In genomic region chr8:111055661-111056060, GRCm38 (mm10) we compare ENCODE assay signal across 10 mouse cellular contexts. TPM values are rescaled to one million over a fixed set of nuclear protein-coding genes. Genes with fewer than 3 reads are reported as not detected.
DNase-seq lines count a peak whose midpoint lies in the region; ATAC-seq lines count a peak whose summit lies in the region.
"Had no signal": no experiment of that assay in that cellular context is flagged by ENCODE, and none has a peak within 500 bp of the region (broad histone marks: within the 10 kb centered on the region; RNA-seq: fewer than 3 reads in every experiment).

No protein-coding gene starts in this region.

- H3K9me3 ChIP-seq in kidney, embryonic 16.5 days (ENCODE audit: low read length) = no peaks in the 10 kb centered on the region
- H3K9me3 ChIP-seq in limb, embryonic 15.5 days = no peaks in the 10 kb centered on the region
- no peaks in the 10 kb centered on the region for H3K9me3 ChIP-seq in stomach, embryonic 15.5 days

- no peaks in the 10 kb centered on the region for H3K27me3 ChIP-seq in kidney, embryonic 16.5 days (ENCODE audit: insufficient read depth, low read length)
- no peaks in the 10 kb centered on the region for H3K27me3 ChIP-seq in limb, embryonic 15.5 days
- no peaks in the 10 kb centered on the region for H3K27me3 ChIP-seq in stomach, embryonic 15.5 days (replicated peaks)
- H3K27me3 ChIP-seq: Patski had no signal

- no peak overlapping the region for H3K4me2 ChIP-seq in kidney, embryonic 16.5 days (replicated peaks; ENCODE audit: low read depth, low read length)
- no peak overlapping the region for H3K4me2 ChIP-seq in limb, embryonic 15.5 days
- H3K4me2 ChIP-seq in stomach, embryonic 15.5 days = no peak overlapping the region

- H3K27ac ChIP-seq in kidney, embryonic 16.5 days (ENCODE audit: low read length) = no peak overlapping the region
- H3K27ac ChIP-seq in limb, embryonic 15.5 days = no peak overlapping the region
- no peak overlapping the region for H3K27ac ChIP-seq in stomach, embryonic 15.5 days

- no peak for DNase-seq in kidney, adult 8-10 months
- DNase-seq in spleen, adult 12 weeks (ENCODE audit: low spot score) = no peak

- ATAC-seq in kidney, embryonic 16.5 days (ENCODE audit: low FRiP score, low TSS enrichment) = peak; percentile 24
- peak; percentile 32 for ATAC-seq in erythroid progenitor cell, adult 5-6 weeks (replicated peaks; ENCODE audit: low FRiP score, poor library complexity, severe bottlenecking)
- ATAC-seq in limb, embryonic 15.5 days (ENCODE audit: insufficient number of reproducible peaks, low FRiP score, low TSS enrichment, low read depth) = no peak
- 0 out of 2 replicates have a peak, but pooled peaks have one; percentile 33 for ATAC-seq in stomach, embryonic 15.5 days (ENCODE audit: insufficient read depth, low FRiP score, low read depth)
- no peak for ATAC-seq in megakaryocyte, adult 5-6 weeks (ENCODE audit: poor library complexity, severe bottlenecking)

- H3K4me1 ChIP-seq in kidney, embryonic 16.5 days (ENCODE audit: insufficient read depth, low read length) = peaks cover 15% of the 10 kb centered on the region
- H3K4me1 ChIP-seq in limb, embryonic 15.5 days = peaks cover 15% of the 10 kb centered on the region
- peaks cover 9% of the 10 kb centered on the region for H3K4me1 ChIP-seq in stomach, embryonic 15.5 days

- WGBS in kidney, embryonic 16.5 days = 69% methylated on average over 2 of the region's 2 CpGs
- 67% methylated on average over 2 of the region's 2 CpGs for WGBS in limb, embryonic 15.5 days
- 73% methylated on average over 2 of the region's 2 CpGs for WGBS in stomach, embryonic 15.5 days

- no peak overlapping the region for H3K9ac ChIP-seq in kidney, embryonic 16.5 days (replicated peaks; ENCODE audit: low read length)
- no peak overlapping the region for H3K9ac ChIP-seq in limb, embryonic 15.5 days
- no peak overlapping the region for H3K9ac ChIP-seq in stomach, embryonic 15.5 days

- peak overlapping the region; percentile 67 for H3K4me3 ChIP-seq in kidney, embryonic 16.5 days (ENCODE audit: low read length)
- peak overlapping the region; percentile 96; the same call in 1 of the 2 replicates for H3K4me3 ChIP-seq in limb, embryonic 15.5 days
- peak overlapping the region; percentile 85; the same call in 1 of the 2 replicates for H3K4me3 ChIP-seq in stomach, embryonic 15.5 days (replicated peaks)

- peaks cover 45% of the 10 kb centered on the region for H3K36me3 ChIP-seq in kidney, embryonic 16.5 days (ENCODE audit: insufficient read depth, low read length)
- H3K36me3 ChIP-seq in limb, embryonic 15.5 days = peaks cover 62% of the 10 kb centered on the region
- H3K36me3 ChIP-seq in stomach, embryonic 15.5 days = peaks cover 41% of the 10 kb centered on the region

RNA-seq across cellular contexts. Expression of gene Exosc6, which starts 0.5 kb away (rescaled TPM):
- polyA plus RNA-seq in kidney, embryonic 16.5 days (2015; fragmentation: Nextera tagmentation; extraction: Ambion mirVana) = 19.1 TPM in 2 replicates
- total RNA-seq in erythroid progenitor cell, adult 5-6 weeks (2015; ENCODE audit: low replicate concordance) = 8.4 TPM in 1 of 2 replicates, not detected in the other
- total RNA-seq in erythroid progenitor cell, adult 5-6 weeks (2017; ENCODE audit: low replicate concordance) = not detected in 2 replicates
- polyA plus RNA-seq in limb, embryonic 15.5 days (2015; fragmentation: Nextera tagmentation; extraction: Ambion mirVana) = 8.2 and 9.7 TPM in 2 replicates
- polyA plus RNA-seq in stomach, embryonic 15.5 days (2015; fragmentation: Nextera tagmentation; extraction: Ambion mirVana) = 17.7 and 20.5 TPM in 2 replicates
- total RNA-seq in megakaryocyte, adult 5-6 weeks (2015) = 7.4 and 13.8 TPM in 2 replicates
- total RNA-seq in megakaryocyte, adult 5-6 weeks (2017) = 11.3 and 13.4 TPM in 2 replicates
- total RNA-seq: gastrocnemius, adult 18-20 months; layer of hippocampus, adult 18-20 months had no signal
- polyA plus RNA-seq: Patski had no signal

RNA-seq across cellular contexts. Expression of gene Aars, which starts 22.7 kb away (rescaled TPM):
- 57.7 and 66.3 TPM in 2 replicates for polyA plus RNA-seq in kidney, embryonic 16.5 days (2015; fragmentation: Nextera tagmentation; extraction: Ambion mirVana)
- total RNA-seq in erythroid progenitor cell, adult 5-6 weeks (2015; ENCODE audit: low replicate concordance) = 56.2 and 58.0 TPM in 2 replicates
- total RNA-seq in erythroid progenitor cell, adult 5-6 weeks (2017; ENCODE audit: low replicate concordance) = 114 and 124 TPM in 2 replicates
- 48.0 and 48.4 TPM in 2 replicates for polyA plus RNA-seq in limb, embryonic 15.5 days (2015; fragmentation: Nextera tagmentation; extraction: Ambion mirVana)
- polyA plus RNA-seq in stomach, embryonic 15.5 days (2015; fragmentation: Nextera tagmentation; extraction: Ambion mirVana) = 51.1 and 52.4 TPM in 2 replicates
- 8.4 and 10.3 TPM in 2 replicates for total RNA-seq in megakaryocyte, adult 5-6 weeks (2015)
- 26.0 and 29.3 TPM in 2 replicates for total RNA-seq in megakaryocyte, adult 5-6 weeks (2017)

RNA-seq across cellular contexts. Expression of gene Ddx19b, which starts 24.1 kb away (rescaled TPM):
- 6.2 and 6.8 TPM in 2 replicates for polyA plus RNA-seq in kidney, embryonic 16.5 days (2015; fragmentation: Nextera tagmentation; extraction: Ambion mirVana)
- 0.72 and 1.7 TPM in 2 replicates for total RNA-seq in erythroid progenitor cell, adult 5-6 weeks (2015; ENCODE audit: low replicate concordance)
- 1.8 and 4.6 TPM in 2 replicates for total RNA-seq in erythroid progenitor cell, adult 5-6 weeks (2017; ENCODE audit: low replicate concordance)
- 4.9 and 5.0 TPM in 2 replicates for polyA plus RNA-seq in limb, embryonic 15.5 days (2015; fragmentation: Nextera tagmentation; extraction: Ambion mirVana)
- polyA plus RNA-seq in stomach, embryonic 15.5 days (2015; fragmentation: Nextera tagmentation; extraction: Ambion mirVana) = 6.4 and 6.9 TPM in 2 replicates
- total RNA-seq in megakaryocyte, adult 5-6 weeks (2015) = 4.3 and 5.5 TPM in 2 replicates
- 8.6 and 10.5 TPM in 2 replicates for total RNA-seq in megakaryocyte, adult 5-6 weeks (2017)

RNA-seq across cellular contexts. Expression of gene Clec18a, which starts 36.6 kb away (rescaled TPM):
- polyA plus RNA-seq in kidney, embryonic 16.5 days (2015; fragmentation: Nextera tagmentation; extraction: Ambion mirVana) = 87.0 and 94.7 TPM in 2 replicates
- total RNA-seq in erythroid progenitor cell, adult 5-6 weeks (2015; ENCODE audit: low replicate concordance) = not detected in 2 replicates
- total RNA-seq in erythroid progenitor cell, adult 5-6 weeks (2017; ENCODE audit: low replicate concordance) = not detected in 2 replicates
- polyA plus RNA-seq in limb, embryonic 15.5 days (2015; fragmentation: Nextera tagmentation; extraction: Ambion mirVana) = not detected in 2 replicates
- polyA plus RNA-seq in stomach, embryonic 15.5 days (2015; fragmentation: Nextera tagmentation; extraction: Ambion mirVana) = not detected in 2 replicates
- total RNA-seq in megakaryocyte, adult 5-6 weeks (2015) = not detected in 2 replicates
- not detected in 2 replicates for total RNA-seq in megakaryocyte, adult 5-6 weeks (2017)

RNA-seq across cellular contexts. Expression of gene Pdpr, which starts 38.8 kb away (rescaled TPM):
- polyA plus RNA-seq in kidney, embryonic 16.5 days (2015; fragmentation: Nextera tagmentation; extraction: Ambion mirVana) = 10.5 and 12.7 TPM in 2 replicates
- 6.8 and 9.6 TPM in 2 replicates for total RNA-seq in erythroid progenitor cell, adult 5-6 weeks (2015; ENCODE audit: low replicate concordance)
- total RNA-seq in erythroid progenitor cell, adult 5-6 weeks (2017; ENCODE audit: low replicate concordance) = 8.1 and 11.0 TPM in 2 replicates
- 8.9 and 10.0 TPM in 2 replicates for polyA plus RNA-seq in limb, embryonic 15.5 days (2015; fragmentation: Nextera tagmentation; extraction: Ambion mirVana)
- polyA plus RNA-seq in stomach, embryonic 15.5 days (2015; fragmentation: Nextera tagmentation; extraction: Ambion mirVana) = 8.6 and 9.6 TPM in 2 replicates
- 8.1 and 9.6 TPM in 2 replicates for total RNA-seq in megakaryocyte, adult 5-6 weeks (2015)
- total RNA-seq in megakaryocyte, adult 5-6 weeks (2017) = 14.9 and 18.5 TPM in 2 replicates

Comparison
In these comparisons a context has a peak if more than half of its experiments do, and no peak if none do; other contexts are left out.
1. ATAC-seq: peak in kidney, embryonic 16.5 days (single experiment), erythroid progenitor cell, adult 5-6 weeks (single experiment) and stomach, embryonic 15.5 days (single experiment); none in limb, embryonic 15.5 days (single experiment) and megakaryocyte, adult 5-6 weeks (single experiment).
2. Peak in every context shown above with its lines, with median percentiles within 50 percentile points of each other: H3K4me3 ChIP-seq.